Mouse (Mus musculus) hindbrain, embryonic 14.5 days (tissue): ENCODE measurements around the gene Slc39a11. TPM values are rescaled to one million over a fixed set of nuclear protein-coding genes. Genes with fewer than 3 reads are reported as not detected.

ENCODE experiments used
- ATAC-seq: fragments of 200-750 bp; cut with Nextera tagmentation; 2 replicates; pipeline ENCODE4 v1.8.0; 2017; ENCODE audit warnings: moderate number of reproducible peaks, mild to moderate bottlenecking, moderate TSS enrichment, moderate library complexity; ENCODE audit not compliant: low FRiP score
- DNase-seq: peaks from one replicate; pipeline ENCODE4 v3.0.0-alpha.2; 2015; ENCODE audit warnings: low spot score
- H3K27ac ChIP-seq: fragments of 300-500 bp; sonication (generic); 2 replicates; pipeline ENCODE4 v1.5.1; 2014; ENCODE audit warnings: mild to moderate bottlenecking, moderate library complexity
- H3K27me3 ChIP-seq: fragments of 300-500 bp; sonication (generic); 2 replicates; pipeline ENCODE4 v1.6.1; 2014; ENCODE audit warnings: mild to moderate bottlenecking, low read length, mixed read lengths; ENCODE audit not compliant: control insufficient read depth, insufficient read depth
- H3K36me3 ChIP-seq: fragments of 300-500 bp; sonication (generic); replicated peaks from 2 replicates; pipeline ENCODE4 v1.6.1; 2014; ENCODE audit not compliant: control insufficient read depth, insufficient read depth
- H3K4me1 ChIP-seq: fragments of 300-500 bp; sonication (generic); replicated peaks from 2 replicates; pipeline ENCODE4 v1.6.1; 2014; ENCODE audit warnings: antibody characterized with exemption, low read length, mixed read lengths; ENCODE audit not compliant: control insufficient read depth, insufficient read depth
- H3K4me2 ChIP-seq: fragments of 300-500 bp; sonication (generic); replicated peaks from 2 replicates; pipeline ENCODE4 v1.6.1; 2014; ENCODE audit warnings: mild to moderate bottlenecking, moderate library complexity
- H3K4me3 ChIP-seq: fragments of 300-500 bp; sonication (generic); replicated peaks from 2 replicates; pipeline ENCODE4 v1.5.1; 2014; ENCODE audit warnings: mild to moderate bottlenecking, low read length
- H3K9ac ChIP-seq: fragments of 300-500 bp; sonication (generic); 2 replicates; pipeline ENCODE4 v1.6.1; 2014
- H3K9me3 ChIP-seq: fragments of 300-500 bp; sonication (generic); 2 replicates; pipeline ENCODE4 v1.6.1; 2016; ENCODE audit warnings: low read length; ENCODE audit not compliant: control insufficient read depth
- WGBS: fragments of 180-500 bp; shearing (Covaris S2); extraction: QIAGEN DNeasy Blood & Tissue Kit; methylation state at CpG from one replicate; pipeline ENCODE4 v1.1.7; 2014; 5-methylcytosine and 5-hydroxymethylcytosine counted together
- polyA plus RNA-seq: library from polyadenylated mRNA; unstranded; fragments of >200 nt; fragmentation: Nextera tagmentation; extraction: Ambion mirVana; gene quantifications from 2 replicates; pipeline ENCODE4 v1.2.1, GENCODE M21; 2014

Slc39a11 gene
- polyA plus RNA-seq, 1 experiment from 2014 or later, result 25.5 TPM

GRCm38 (mm10) chr11:113460118-113460517 lies 189.8 kb downstream of the Slc39a11 start:
- H3K27ac ChIP-seq, result no peak overlapping the region
- WGBS, result 88% methylated on average over 2 of the region's 2 CpGs
- peaks cover 11% of the 10 kb centered on the region; the same call in 1 of the 2 replicates for H3K9me3 ChIP-seq
- no peak overlapping the region for H3K4me3 ChIP-seq
- no peak overlapping the region for H3K9ac ChIP-seq
- DNase-seq (no peak), ATAC-seq (no peak)
- peaks cover 7% of the 10 kb centered on the region; the same call in 1 of the 2 replicates for H3K4me1 ChIP-seq
- no peaks in the 10 kb centered on the region for H3K36me3 ChIP-seq
- no peak overlapping the region for H3K4me2 ChIP-seq
- H3K27me3 ChIP-seq, result no peaks in the 10 kb centered on the region

- H3K4me3 ChIP-seq, result no peak overlapping the region
- no peaks in the 10 kb centered on the region for H3K36me3 ChIP-seq
- H3K9ac ChIP-seq, result no peak overlapping the region
- ATAC-seq (no peak), DNase-seq (no peak)
- H3K4me2 ChIP-seq, result no peak overlapping the region
- H3K27me3 ChIP-seq, result no peaks in the 10 kb centered on the region
- H3K27ac ChIP-seq, result no peak overlapping the region
- WGBS, result 61% methylated on average over 15 of the region's 15 CpGs
- peaks cover 11% of the 10 kb centered on the region; the same call in 1 of the 2 replicates for H3K9me3 ChIP-seq
- peaks cover 13% of the 10 kb centered on the region for H3K4me1 ChIP-seq
Observed at GRCm38 (mm10) chr11:113458582-113459210, 191.2 kb downstream of the Slc39a11 start.

- Histone ChIP-seq H3K4me2 (no peak overlapping the region), H3K9me3 (peaks cover 11% of the 10 kb centered on the region; the same call in 1 of the 2 replicates), H3K4me1 (peaks cover 32% of the 10 kb centered on the region), H3K9ac (no peak overlapping the region), H3K4me3 (no peak overlapping the region), H3K36me3 (no peaks in the 10 kb centered on the region), H3K27ac (peak overlapping the region; percentile 77), H3K27me3 (no peaks in the 10 kb centered on the region)
- DNase-seq (no peak), ATAC-seq (peak; percentile 53; the same call in 1 of the 2 replicates)
- WGBS, result 34% methylated on average over 16 of the region's 16 CpGs
Observed at GRCm38 (mm10) chr11:113452861-113453568, 196.9 kb downstream of the Slc39a11 start.

- no peak for ATAC-seq
- H3K9me3 ChIP-seq, result peaks cover 4% of the 10 kb centered on the region; the same call in 1 of the 2 replicates
- peaks cover 32% of the 10 kb centered on the region for H3K4me1 ChIP-seq
- H3K4me3 ChIP-seq, result no peak overlapping the region
- H3K27me3 ChIP-seq, result no peaks in the 10 kb centered on the region
- H3K9ac ChIP-seq, result no peak overlapping the region
- DNase-seq, result no peak
- no peak overlapping the region for H3K4me2 ChIP-seq
- H3K36me3 ChIP-seq, result no peaks in the 10 kb centered on the region
- peak overlapping the region; percentile 11; the same call in 1 of the 2 replicates for H3K27ac ChIP-seq
- WGBS, result 59% methylated on average over 10 of the region's 10 CpGs
Observed at GRCm38 (mm10) chr11:113451301-113451700, 198.6 kb downstream of the Slc39a11 start.

- WGBS, result 34% methylated on average over 4 of the region's 4 CpGs
- H3K4me2 ChIP-seq, result no peak overlapping the region
- H3K9ac ChIP-seq, result no peak overlapping the region
- H3K27me3 ChIP-seq, result no peaks in the 10 kb centered on the region
- ATAC-seq (no peak), DNase-seq (no peak)
- no peaks in the 10 kb centered on the region for H3K9me3 ChIP-seq
- peaks cover 32% of the 10 kb centered on the region for H3K4me1 ChIP-seq
- H3K36me3 ChIP-seq, result no peaks in the 10 kb centered on the region
- H3K27ac ChIP-seq, result no peak overlapping the region
- H3K4me3 ChIP-seq, result no peak overlapping the region
Observed at GRCm38 (mm10) chr11:113450665-113451064, 199.2 kb downstream of the Slc39a11 start.

- WGBS, result 89% methylated on average over 6 of the region's 6 CpGs
- DNase-seq (no peak), ATAC-seq (no peak)
- Histone ChIP-seq H3K36me3 (no peaks in the 10 kb centered on the region), H3K9me3 (no peaks in the 10 kb centered on the region), H3K27ac (no peak overlapping the region), H3K4me1 (peaks cover 32% of the 10 kb centered on the region), H3K27me3 (no peaks in the 10 kb centered on the region), H3K9ac (no peak overlapping the region), H3K4me2 (no peak overlapping the region), H3K4me3 (no peak overlapping the region)
Observed at GRCm38 (mm10) chr11:113450028-113450427, 199.9 kb downstream of the Slc39a11 start.

- H3K27me3 ChIP-seq, result no peaks in the 10 kb centered on the region
- no peaks in the 10 kb centered on the region for H3K36me3 ChIP-seq
- ATAC-seq (no peak), DNase-seq (no peak)
- H3K4me2 ChIP-seq, result no peak overlapping the region
- 0 out of 2 replicates have a peak, but pooled peaks cover 4% of the 10 kb centered on the region for H3K9me3 ChIP-seq
- no peak overlapping the region for H3K9ac ChIP-seq
- WGBS, result 96% methylated on average over 11 of the region's 11 CpGs
- H3K27ac ChIP-seq, result no peak overlapping the region
- H3K4me1 ChIP-seq, result peaks cover 14% of the 10 kb centered on the region
- no peak overlapping the region for H3K4me3 ChIP-seq
Observed at GRCm38 (mm10) chr11:113442036-113442435, 207.8 kb downstream of the Slc39a11 start.

- DNase-seq, result peak; percentile 55
- Histone ChIP-seq H3K4me3 (no peak overlapping the region), H3K27ac (peak overlapping the region; percentile 83), H3K9me3 (0 out of 2 replicates have a peak, but pooled peaks cover 4% of the 10 kb centered on the region), H3K9ac (peak overlapping the region; percentile 43; the same call in 1 of the 2 replicates), H3K4me2 (no peak overlapping the region), H3K4me1 (peaks cover 14% of the 10 kb centered on the region), H3K36me3 (no peaks in the 10 kb centered on the region), H3K27me3 (no peaks in the 10 kb centered on the region)
- WGBS, result 21% methylated on average over 20 of the region's 20 CpGs
- peak; percentile 69; the same call in 1 of the 2 replicates for ATAC-seq
Observed at GRCm38 (mm10) chr11:113439328-113440030, 210.4 kb downstream of the Slc39a11 start.

GRCm38 (mm10) chr11:113438915-113439314 lies 211.0 kb downstream of the Slc39a11 start:
- no peak for ATAC-seq

More at GRCm38 (mm10) chr11:113438915-113439314, 211.0 kb downstream of the Slc39a11 start:
- H3K9me3 ChIP-seq, result 0 out of 2 replicates have a peak, but pooled peaks cover 4% of the 10 kb centered on the region
- 75% methylated on average over 5 of the region's 5 CpGs for WGBS
- peak overlapping the region; percentile 83 for H3K27ac ChIP-seq
- peak overlapping the region; percentile 43; the same call in 1 of the 2 replicates for H3K9ac ChIP-seq
- no peaks in the 10 kb centered on the region for H3K36me3 ChIP-seq
- DNase-seq, result no peak
- no peak overlapping the region for H3K4me3 ChIP-seq
- H3K27me3 ChIP-seq, result no peaks in the 10 kb centered on the region
- no peak overlapping the region for H3K4me2 ChIP-seq
- peaks cover 14% of the 10 kb centered on the region for H3K4me1 ChIP-seq
